Mouse (Mus musculus) liver, adult 2 months (tissue): Measurements from ENCODE around the gene Klhl11. TPM values are rescaled to one million over a fixed set of nuclear protein-coding genes. Genes with fewer than 3 reads are reported as not detected.

Experiments used
- DNase-seq: peaks from one replicate; pipeline ENCODE4 v3.0.0-alpha.2; 2011; ENCODE audit warnings: low read depth, low spot score; ENCODE audit errors: extremely low read depth
- H3K27ac ChIP-seq: fragments of 200-500 bp; replicated peaks from 2 replicates; pipeline ENCODE4 v1.5.1; 2012; ENCODE audit warnings: low read depth, mild to moderate bottlenecking, control low read depth, inconsistent platforms, low read length; ENCODE audit not compliant: insufficient read depth
- H3K27me3 ChIP-seq: fragments of 200-500 bp; 2 replicates; pipeline ENCODE4 v1.6.1; 2012; ENCODE audit warnings: mild to moderate bottlenecking, moderate library complexity, low read length, inconsistent platforms; ENCODE audit not compliant: control insufficient read depth, insufficient read depth
- H3K36me3 ChIP-seq: fragments of 200-500 bp; 2 replicates; pipeline ENCODE4 v1.6.1; 2012; ENCODE audit warnings: low read length, inconsistent platforms; ENCODE audit not compliant: control insufficient read depth, insufficient read depth
- H3K4me1 ChIP-seq: fragments of 200-500 bp; 2 replicates; pipeline ENCODE4 v1.6.1; 2011; ENCODE audit warnings: low read length; ENCODE audit not compliant: control insufficient read depth, insufficient read depth
- H3K4me3 ChIP-seq: fragments of 200-500 bp; 2 replicates; pipeline ENCODE4 v1.5.1; 2011; ENCODE audit warnings: low read depth, mild to moderate bottlenecking, control low read depth, low read length, moderate library complexity; ENCODE audit not compliant: insufficient read depth
- H3K79me2 ChIP-seq: fragments of 200-500 bp; 2 replicates; pipeline ENCODE4 v1.6.1; 2012; ENCODE audit warnings: inconsistent platforms, mild to moderate bottlenecking, low read length, moderate library complexity; ENCODE audit not compliant: control insufficient read depth, insufficient read depth
- H3K9ac ChIP-seq: fragments of 200-500 bp; 2 replicates; pipeline ENCODE4 v1.6.1; 2012; ENCODE audit warnings: low read depth, mild to moderate bottlenecking, control low read depth, inconsistent platforms, low read length
- CTCF ChIP-seq: fragments of 200-500 bp; IDR thresholded peaks from 2 replicates; pipeline ENCODE4 v1.5.1; 2011; ENCODE audit warnings: low read depth, low read length, control low read depth
- POLR2A ChIP-seq: fragments of 200-500 bp; IDR thresholded peaks from 2 replicates; pipeline ENCODE4 v1.6.1; 2011; ENCODE audit warnings: low read length, control low read depth; ENCODE audit not compliant: insufficient read depth; ENCODE audit errors: extremely low read depth
- WGBS: fragments of 180-500 bp; shearing (Covaris S2); methylation state at CpG from one replicate; pipeline ENCODE4 v1.1.7; 2018; 5-methylcytosine and 5-hydroxymethylcytosine counted together
- polyA plus RNA-seq: library from polyadenylated mRNA; depleted of rRNA; stranded (reverse); fragments of >200 nt; gene quantifications from 2 replicates; pipeline ENCODE4 v1.2.3, GENCODE M21; 2012
- total RNA-seq: library from RNA; depleted of rRNA; stranded (reverse); fragments of >200 nt; gene quantifications from 2 replicates; pipeline ENCODE4 v1.2.3, GENCODE M21; 2014

Gene Klhl11
- total and polyA plus RNA-seq, 2 experiments: 1.6 to 6.9 TPM

DNA sequence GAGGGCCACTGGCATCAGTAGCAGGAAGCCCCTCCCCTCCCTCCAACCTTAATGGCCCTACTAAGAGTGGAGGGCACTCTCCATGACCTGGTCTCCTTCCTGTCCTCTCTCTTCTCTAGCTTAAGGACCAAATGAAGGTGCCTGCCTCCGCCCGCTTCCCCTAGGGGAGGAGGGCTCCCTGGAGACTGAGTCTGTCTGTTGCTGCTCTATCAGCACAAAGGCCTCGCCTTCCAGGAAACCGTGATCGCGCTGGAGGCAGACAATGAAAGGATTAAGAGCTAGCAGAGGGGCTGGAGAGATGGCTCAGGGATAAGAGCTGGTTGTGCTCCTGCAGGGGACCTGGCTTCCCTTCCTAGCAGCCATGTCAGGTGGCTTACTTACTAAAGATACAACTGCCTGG, 28.8 kb upstream of the Klhl11 start:
- H3K36me3 ChIP-seq: peaks cover 72% of the 10 kb centered on the region
- H3K27me3 ChIP-seq: no peaks in the 10 kb centered on the region
- H3K4me3 ChIP-seq: no peak overlapping the region

DNA sequence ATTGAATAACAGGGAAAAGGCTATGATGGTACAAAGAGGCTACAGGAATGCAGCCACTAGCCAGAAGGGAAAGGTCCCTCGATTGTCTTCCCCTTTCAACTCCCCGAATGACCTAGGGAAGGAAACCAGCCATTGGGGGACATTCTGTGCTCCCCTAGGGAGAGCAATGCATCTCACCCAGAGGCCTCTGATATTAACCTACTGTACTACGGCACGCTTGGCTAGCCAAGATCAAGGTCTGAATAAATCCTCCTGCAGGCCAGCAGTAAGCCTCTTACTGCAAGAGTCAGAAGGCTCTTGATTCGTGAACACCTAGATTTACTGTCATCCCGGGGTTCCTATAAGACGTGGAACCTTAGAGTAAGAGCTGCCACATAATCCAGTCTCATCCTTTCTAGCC, 28.1 kb upstream of the Klhl11 start:
- Histone ChIP-seq H3K36me3 (peaks cover 74% of the 10 kb centered on the region), H3K4me1 (no peaks in the 10 kb centered on the region; the same call in 1 of the 2 replicates), H3K27ac (no peak overlapping the region), H3K4me3 (no peak overlapping the region), H3K79me2 (no peaks in the 10 kb centered on the region), H3K9ac (no peak overlapping the region), H3K27me3 (no peaks in the 10 kb centered on the region)
- TF ChIP-seq CTCF: no peak
- TF ChIP-seq POLR2A: no peak
- no peak for DNase-seq
- WGBS: 91% methylated on average over 7 of the region's 7 CpGs

More for the DNA sequence above, 28.8 kb upstream of the Klhl11 start:
- TF ChIP-seq CTCF: no peak
- TF ChIP-seq POLR2A: no peak
- Histone ChIP-seq H3K9ac (no peak overlapping the region), H3K79me2 (no peaks in the 10 kb centered on the region), H3K4me1 (no peaks in the 10 kb centered on the region; the same call in 1 of the 2 replicates), H3K27ac (no peak overlapping the region)
- 66% methylated on average over 6 of the region's 6 CpGs for WGBS
- DNase-seq: no peak

DNA sequence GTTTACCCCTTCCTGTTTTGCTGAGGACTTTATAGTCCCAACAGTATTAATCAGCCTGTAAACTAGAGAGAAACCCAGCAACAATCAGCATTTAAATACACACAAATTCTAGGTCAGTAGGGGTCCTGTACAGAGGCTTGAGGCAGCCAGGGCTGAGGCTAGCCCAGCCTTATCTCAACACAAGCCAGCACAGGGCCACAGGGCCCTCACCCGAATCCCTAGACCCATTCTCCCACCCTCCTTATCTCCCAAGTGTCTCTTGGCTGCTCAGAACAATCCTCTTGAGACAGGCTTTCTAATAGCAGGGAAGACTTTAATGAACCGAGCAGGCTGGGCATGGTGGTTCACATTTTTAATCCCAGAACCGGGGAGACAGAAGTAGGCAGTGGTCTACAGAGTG, 27.7 kb upstream of the Klhl11 start:
- H3K79me2 ChIP-seq: no peaks in the 10 kb centered on the region
- no peak overlapping the region for H3K9ac ChIP-seq
- no peak for TF ChIP-seq CTCF
- TF ChIP-seq POLR2A: no peak
- H3K27me3 ChIP-seq: no peaks in the 10 kb centered on the region
- H3K4me3 ChIP-seq: no peak overlapping the region
- peaks cover 73% of the 10 kb centered on the region for H3K36me3 ChIP-seq
- no peak for DNase-seq
- H3K27ac ChIP-seq: no peak overlapping the region
- H3K4me1 ChIP-seq: no peaks in the 10 kb centered on the region; the same call in 1 of the 2 replicates
- WGBS: 91% methylated on average over 3 of the region's 3 CpGs

- H3K4me1 ChIP-seq: peaks cover 4% of the 10 kb centered on the region
- no peak overlapping the region; the same call in 1 of the 2 replicates for H3K4me3 ChIP-seq
- no peak for DNase-seq
- peaks cover 82% of the 10 kb centered on the region for H3K36me3 ChIP-seq
- H3K27ac ChIP-seq: no peak overlapping the region
- H3K79me2 ChIP-seq: no peaks in the 10 kb centered on the region
- WGBS: 92% methylated on average over 12 of the region's 12 CpGs
- H3K9ac ChIP-seq: no peak overlapping the region
- H3K27me3 ChIP-seq: no peaks in the 10 kb centered on the region
- TF ChIP-seq POLR2A (no peak), CTCF (no peak)
Measured at GRCm38 (mm10) chr11:100493771-100494170, 21.2 kb upstream of the Klhl11 start.

DNA sequence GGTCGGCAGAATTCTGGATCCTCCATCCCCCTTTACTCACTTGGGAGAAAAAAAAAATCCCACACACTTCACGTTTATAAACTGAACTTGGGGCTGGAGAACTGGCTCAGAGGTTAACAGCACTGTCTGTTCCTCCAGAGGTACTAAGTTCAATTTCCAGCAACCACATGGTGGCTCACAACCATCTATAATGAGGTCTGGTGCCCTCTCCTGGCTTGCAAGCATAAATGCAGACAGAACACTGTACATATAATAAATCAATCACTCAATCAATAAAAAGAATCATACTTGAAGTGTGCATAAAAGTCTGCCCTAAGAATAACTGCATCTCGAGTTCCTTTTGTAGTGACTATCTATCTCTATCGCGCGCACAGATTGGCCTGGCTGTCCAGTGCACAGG, 18.4 kb upstream of the Klhl11 start:
- DNase-seq: peak; percentile 87
- Histone ChIP-seq H3K4me1 (peaks cover 7% of the 10 kb centered on the region; the same call in 1 of the 2 replicates), H3K9ac (no peak overlapping the region), H3K4me3 (no peak overlapping the region), H3K79me2 (no peaks in the 10 kb centered on the region), H3K27ac (peak overlapping the region; percentile 52), H3K36me3 (peaks cover 70% of the 10 kb centered on the region), H3K27me3 (no peaks in the 10 kb centered on the region)
- 0 out of 2 replicates have a peak, but pooled peaks have one; percentile 9 for TF ChIP-seq CTCF
- no peak for TF ChIP-seq POLR2A
- WGBS: 64% methylated on average over 6 of the region's 6 CpGs

DNA sequence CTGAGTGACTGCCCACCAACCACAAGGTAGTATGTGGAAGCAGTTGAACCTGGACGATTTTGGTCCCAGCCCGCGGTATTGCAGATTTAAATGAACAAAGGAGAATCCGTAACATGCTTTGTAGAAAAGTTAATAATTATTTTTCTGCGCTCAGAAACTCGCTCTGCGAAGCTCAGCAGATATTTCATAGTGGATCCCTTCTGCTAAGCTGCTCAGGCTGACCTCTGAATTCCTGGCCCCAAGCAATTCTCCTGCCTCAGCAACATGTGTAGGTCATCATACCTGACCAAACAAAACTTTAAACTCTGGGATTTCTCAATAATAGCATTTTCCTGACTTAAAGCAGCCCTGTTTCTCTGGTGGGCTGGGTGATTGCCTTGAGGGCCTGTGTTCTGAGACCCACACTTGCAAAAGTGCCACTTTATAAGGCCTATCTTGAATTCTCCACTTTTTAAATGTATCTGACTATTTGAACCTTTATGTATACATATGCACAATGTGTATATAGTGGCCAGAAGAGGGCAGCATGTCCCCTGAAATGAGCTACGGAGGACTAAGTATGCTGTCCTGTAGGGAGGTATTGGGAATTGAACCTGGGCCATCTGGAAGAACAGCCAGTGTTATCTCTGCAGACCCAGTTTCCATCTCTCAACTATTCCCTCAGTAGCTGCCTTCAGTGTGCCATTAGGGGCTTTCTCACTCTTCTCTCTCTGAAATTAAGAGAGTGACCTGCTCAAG, 13.4 kb upstream of the Klhl11 start:
- Histone ChIP-seq H3K79me2 (no peaks in the 10 kb centered on the region), H3K36me3 (peaks cover 74% of the 10 kb centered on the region), H3K9ac (no peak overlapping the region), H3K4me3 (no peak overlapping the region), H3K27me3 (no peaks in the 10 kb centered on the region), H3K27ac (peak overlapping the region; percentile 28; the same call in 1 of the 2 replicates), H3K4me1 (peaks cover 6% of the 10 kb centered on the region; the same call in 1 of the 2 replicates)
- TF ChIP-seq POLR2A (no peak), CTCF (0 out of 2 replicates have a peak, but pooled peaks have one; percentile 6)
- DNase-seq: peak; percentile 83
- WGBS: 32% methylated on average over 8 of the region's 8 CpGs
